Mouse (Mus musculus) kidney, adult 8-10 months (tissue): ENCODE measurements around the gene C3.
A peak's percentile ranks its signal among the peaks of the same experiment; 100 is the strongest.

ENCODE experiments used
- DNase-seq, 2 experiments: peaks; one replicate each; pipeline ENCODE4 v3.0.0; 2022

C3 gene

DNA sequence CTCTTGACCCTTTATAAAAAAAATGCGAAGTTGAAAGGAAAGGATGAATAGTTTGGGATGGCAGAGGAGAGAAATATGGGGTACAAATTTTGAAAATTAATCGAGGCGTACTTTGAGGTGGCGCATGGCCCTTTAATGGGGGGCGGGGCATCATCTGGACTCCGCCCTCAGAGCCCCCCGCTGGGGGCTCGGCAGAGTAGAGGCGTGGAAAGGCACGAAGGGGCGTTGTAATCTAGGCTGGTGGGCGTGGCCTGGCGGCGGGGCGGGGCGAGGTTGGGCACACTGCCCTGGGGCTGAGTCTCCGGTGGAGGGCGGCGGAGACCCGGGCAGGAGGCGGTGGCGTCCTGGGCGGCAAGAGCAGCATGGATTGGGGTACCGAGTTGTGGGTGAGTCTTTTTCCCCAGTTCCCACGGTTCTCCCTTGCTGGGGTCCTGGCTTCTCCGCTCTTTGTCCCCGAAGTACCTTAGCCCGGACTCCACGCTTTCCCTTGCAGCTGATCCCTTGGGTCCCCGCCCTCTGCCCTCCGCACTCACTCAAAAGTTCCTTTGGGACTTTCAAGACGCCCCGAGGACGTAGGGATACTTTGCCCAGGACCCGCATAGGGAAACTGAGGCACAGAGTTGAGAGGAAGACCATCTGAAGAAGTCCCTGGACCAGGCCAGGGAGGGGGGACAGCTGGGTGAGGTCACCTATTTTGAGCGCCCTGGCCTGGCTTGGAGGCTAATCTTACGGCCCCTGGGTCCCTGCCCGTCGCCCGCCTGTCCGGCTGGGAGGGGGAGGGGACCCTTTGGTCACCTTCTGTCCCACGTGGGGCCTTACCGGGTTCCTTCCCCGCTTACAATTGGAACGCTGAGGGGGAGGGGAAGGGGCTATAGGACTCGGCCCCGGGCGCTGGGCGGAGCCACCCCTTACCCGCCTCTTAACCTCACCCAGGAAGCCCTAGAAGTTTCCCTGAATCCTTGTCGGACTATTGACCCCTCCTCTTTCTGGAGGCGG is 21.5 kb upstream of the C3 start, which contains the start of gene Trip10:
TSS of gene Trip10 (plus strand) at position 270 of the 996 bp plus-strand sequence.
- peak; percentile 94 to 98 for DNase-seq

DNA sequence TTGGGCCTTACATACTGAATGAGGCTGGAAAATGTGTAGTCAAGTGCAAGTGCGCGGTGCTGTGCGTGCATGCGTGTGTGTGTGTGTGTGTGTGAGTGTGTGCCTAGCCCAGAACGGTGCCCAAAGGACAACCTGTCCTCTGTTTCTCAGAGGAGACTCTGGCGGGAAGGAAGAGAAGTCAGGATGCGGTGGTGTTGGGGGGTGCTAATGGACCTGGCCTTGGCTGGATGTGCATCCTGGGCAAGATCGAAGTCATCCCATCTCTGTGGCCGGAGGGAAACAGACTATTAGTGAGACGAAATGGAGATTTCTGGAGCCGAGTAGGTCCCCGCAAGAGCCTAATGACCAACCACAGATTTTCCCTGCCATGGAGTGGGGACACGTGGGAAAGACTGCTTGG is 20.8 kb upstream of the C3 start:
- DNase-seq: peak in 1 of 2 experiments; percentile 34

DNA sequence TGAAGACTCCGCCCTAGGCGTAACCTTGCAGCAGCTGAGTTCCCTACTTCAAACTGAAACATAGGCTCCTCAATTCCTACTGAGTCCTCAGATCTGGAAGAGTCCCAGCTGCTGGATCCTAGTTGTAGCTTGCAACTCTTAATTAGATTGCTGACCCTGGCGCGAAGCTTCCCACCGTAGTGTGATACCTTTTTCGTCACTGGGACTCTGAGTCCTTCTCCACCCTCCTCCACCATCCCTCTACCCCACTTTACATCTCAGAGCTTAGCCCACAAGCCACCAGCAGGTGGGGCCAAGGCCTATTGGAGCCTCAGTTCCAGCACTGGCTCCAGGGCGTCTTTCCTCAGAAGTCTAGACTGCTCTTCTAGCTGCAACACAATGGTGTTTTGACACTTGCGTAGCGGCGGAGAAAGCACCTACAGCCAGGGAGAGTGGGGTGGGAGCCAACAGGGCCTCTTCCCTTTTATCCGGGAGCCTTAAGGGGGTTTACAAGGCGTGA is 20.3 kb upstream of the C3 start, which contains the start of gene Gpr108:
TSS of gene Gpr108 (minus strand) at position 246 of the 499 bp plus-strand sequence.
- peak; percentile 91 to 92 for DNase-seq

DNA sequence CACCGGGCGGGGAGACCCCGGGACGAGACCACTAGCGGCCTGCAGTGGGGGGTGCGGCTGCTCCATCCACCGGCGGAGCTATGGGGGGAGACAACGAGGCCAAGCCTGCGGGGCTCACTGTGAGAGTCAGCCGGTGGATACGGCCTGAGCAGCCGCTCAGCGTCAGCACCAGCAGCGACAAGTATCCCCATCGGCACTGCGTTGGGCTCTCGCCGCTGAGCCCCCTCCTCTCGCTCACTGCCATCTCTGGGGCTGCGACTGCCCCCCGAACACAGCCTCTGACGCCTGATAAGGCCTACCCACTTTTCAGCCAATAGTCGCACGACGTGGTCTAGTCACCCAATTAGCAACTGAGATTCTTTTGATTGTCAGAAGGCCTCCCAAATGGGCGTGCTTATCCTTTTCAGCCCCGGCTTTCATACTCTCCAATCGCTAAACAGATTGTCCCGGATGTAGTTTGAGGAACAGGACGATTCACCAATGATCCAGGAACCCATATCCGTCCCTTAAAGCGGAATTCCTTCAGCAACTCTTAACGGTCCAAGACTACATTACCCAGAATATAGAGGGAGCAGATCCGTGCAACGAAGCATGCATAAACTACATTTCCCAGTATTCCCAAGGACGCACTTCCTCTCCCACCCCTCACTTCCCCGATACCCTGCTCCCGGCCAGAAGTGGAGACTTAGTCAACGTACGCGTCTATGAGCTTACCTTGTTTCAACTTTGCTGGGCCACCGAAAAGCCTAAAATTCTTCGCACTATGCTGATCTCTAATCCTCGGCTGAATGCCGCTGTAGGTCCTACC is 19.7 kb upstream of the C3 start:
- peak; percentile 96 to 99 for DNase-seq

DNA sequence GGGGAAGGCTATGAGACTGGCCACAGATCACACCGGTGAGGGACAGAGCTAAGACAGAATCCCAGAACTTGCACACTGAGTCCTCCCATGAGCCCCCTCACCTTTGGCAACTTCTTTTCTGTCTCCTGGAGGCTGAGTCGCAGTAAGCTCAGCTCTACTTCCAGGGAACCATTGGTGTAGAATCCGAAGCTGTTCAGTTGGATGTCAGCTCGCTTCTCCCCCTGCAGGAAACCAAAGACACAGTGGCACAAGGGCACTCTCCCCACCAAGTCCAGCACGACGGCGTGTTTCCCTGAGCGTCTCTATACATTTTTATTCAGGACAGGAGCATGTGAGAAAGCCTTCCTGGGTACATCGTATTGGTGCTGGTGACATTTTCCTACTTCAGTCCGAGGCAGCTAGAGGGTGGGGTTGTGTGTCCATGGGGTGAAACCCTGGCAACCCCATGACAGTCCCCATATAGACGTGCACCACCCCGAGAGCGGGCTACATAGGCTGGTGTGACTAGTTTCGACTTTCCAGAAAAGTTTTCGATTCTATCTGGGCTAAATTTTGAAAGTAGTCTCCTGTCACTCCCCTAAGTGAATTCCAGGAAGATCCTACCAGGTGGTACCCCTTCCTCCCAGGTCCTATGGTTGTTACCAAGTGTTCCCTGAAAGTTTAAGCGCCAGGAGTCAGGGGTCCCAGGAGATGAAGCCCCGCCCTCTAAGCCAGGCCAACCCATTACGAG is 18.9 kb upstream of the C3 start:
- no peak for DNase-seq

DNA sequence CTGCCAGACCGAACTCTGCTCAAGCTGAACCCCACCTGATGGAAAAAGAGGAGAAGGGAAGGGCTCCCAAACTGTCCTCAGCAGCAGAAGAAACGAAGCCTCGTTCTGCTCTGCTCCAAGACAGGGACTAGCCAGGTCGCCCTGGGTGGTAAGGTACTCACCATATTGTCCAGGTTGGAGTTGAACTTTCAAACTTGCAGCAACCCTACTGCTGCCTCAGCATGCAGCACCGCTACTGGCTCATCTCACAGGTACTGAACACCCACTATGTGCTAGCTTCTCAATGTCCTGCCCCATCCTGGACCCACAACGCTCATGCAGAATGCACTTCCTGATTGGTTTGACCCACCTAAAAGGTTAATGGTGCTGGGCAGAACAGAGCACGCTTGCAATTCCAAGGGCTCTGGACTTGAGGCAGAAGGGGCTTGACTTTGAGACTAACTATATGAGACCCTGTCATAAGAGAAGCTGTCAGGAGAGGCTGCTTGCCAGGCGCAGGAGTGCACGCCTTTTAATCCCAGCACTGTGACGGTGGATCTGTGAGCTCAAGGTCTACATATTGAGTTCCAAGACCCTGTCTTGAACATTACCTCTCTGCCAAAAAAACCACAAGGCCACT is 17.5 kb upstream of the C3 start:
- no peak for DNase-seq

DNA sequence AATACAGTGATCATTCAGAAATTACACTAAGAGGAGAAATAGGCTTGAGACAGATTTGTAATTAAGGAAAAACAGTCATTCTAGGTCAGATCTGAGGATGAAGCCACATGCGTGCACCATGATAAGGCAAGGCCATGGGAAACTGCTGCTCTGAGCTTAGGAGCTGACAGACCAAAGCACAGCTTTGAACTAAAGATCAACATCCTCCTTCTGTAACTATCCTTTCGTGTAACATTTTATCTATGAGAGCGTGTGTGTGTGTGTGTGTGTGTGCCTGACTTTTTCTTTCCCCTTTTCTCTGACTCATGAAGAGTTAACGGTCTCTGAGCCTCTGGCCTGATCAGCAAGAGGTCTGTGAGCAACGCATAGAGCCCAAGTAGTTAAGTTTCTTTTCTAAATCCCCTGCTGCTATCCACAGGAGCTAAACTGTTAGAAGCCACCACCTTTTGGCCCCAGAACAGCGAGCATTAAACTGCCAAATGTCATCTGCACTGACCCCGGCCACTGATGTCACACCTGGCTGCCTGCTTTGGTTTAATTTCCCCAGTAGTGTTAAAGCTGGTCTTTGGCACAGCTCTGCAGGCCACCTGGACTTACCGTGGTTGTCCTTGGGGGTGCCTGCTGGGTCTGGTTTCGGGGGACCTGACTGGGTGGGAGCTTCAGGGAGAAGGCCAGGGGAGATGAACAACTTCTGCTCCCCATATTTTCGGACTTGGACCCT is 15.9 kb upstream of the C3 start:
- DNase-seq: no peak

DNA sequence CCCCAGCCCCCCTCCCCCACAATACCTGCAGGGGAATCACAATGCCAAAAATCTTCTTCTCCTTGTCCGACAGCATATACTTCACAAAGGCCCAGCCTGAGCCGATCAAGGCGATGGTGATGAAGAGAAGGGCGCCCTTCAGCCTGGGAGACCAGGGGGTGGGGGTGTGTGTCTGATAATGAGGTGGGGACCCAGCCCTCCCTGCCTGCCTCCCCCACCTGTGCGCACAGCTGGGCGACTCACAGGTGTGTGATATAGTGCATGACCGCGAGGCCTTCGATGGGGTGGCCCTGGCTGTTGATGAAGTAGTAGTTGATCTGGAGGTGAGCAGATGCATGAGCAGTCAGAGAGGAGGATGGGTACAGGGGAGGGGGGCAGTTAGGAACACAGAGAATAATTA is 9.2 kb upstream of the C3 start:
- no peak for DNase-seq

DNA sequence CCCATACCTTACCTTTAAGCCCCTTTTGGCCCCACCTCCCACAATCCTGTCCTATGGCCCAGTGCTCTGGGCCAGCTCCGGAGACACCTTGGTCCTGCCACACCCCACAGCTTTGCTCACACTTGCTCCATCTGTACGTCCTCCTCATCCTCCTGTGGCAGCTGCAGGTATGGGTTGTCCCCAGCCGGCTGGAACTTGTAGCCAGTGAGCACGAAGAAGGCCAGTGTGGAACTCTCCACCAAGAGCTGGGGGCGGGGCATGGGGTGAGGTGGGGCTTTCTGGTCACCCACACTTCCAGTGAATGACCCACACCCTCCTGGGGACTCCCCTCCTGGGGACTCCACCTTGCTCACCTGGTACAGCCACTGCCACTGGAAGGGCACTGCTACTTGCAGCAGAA is 7.9 kb upstream of the C3 start:
- DNase-seq: no peak

DNA sequence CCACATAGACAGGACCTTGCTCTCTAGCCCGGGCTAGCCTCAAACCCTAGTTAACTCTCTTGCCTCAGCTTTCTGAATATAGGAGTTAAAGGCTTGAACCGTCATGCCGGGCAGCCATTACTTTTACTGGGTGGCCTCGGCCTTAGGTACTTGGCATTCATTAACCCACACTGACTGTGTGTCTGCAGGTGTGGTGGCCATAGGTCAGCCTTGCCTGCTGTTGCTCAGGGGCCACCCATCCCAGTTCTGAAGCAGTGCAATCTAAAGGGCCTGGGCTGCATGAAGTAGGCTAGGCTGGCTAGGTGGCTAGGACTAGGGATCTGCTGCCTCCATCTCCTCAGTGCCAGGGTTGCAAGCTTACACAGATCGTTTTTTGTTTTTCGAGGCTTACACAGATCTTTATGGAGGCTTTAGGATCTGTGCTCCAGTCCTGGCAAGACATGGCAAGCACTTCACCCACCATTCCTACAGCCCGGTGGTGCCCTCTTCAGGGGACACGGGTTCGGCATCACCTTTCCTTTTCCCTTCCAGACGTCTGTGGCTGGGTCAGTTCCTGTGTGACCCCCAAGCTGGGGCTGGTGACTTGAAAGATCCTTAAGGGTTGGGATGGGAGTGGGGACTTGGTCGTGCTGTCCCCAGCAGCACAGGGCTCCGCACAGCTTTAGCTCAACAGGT is 6.5 kb upstream of the C3 start:
- peak; percentile 59 to 65 for DNase-seq

DNA sequence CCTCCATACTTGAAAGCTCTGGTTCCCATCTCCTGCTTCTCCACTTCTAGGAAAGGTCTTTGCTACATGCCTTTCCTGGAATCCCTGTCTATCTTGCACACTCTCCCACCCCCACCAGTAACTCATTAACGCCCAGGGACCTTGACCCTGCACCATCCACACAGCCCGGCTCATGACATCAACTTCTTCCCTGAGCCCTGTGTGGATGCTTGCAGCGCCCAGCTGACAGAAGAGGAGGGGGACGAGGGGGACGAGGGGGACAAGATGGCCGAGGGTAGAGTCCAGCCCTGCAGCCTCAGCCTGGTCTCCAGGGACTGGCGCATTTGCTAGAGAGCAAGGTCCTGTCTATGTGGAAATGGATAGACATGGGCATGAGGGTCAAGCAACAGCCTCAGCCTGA is 5.1 kb upstream of the C3 start:
- peak; percentile 87 to 91 for DNase-seq

DNA sequence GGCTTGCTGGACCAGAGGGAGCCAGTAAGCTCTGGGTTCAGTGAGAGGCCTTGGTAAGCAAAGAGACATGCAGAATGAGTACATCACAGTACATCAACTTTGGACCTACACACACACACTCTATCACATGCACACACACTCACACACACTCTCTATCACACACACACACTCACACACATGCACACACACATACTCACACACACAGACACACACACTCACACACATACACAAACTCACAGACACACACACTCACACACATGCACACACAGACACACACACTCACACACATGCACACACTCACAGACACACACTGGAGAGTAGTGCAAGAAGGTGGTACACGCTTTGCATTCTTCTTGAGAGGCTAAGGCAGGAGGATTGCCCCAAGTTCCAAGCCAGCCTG is 4.3 kb upstream of the C3 start:
- no peak for DNase-seq

DNA sequence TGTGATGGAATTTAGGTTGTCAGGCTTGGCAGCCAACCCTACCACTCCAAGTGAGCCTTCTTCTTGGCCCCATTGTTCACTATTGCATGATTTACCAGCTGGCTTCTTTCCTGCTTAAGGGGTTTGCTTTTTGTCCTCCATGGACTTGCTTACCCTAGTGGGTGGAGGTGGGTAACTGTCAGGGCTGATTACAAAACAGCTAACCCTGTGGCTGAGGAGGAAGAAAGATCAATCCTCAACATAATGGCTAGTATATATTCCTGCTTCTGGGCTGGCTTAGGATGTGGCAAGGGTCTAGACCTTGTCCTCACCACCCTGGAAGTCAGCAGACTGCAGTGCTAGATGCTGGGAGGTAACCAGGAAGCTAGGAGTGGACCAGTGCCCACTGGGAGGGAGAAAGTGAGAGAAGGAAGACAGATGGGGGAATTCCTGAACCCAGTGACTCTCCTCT is 3.4 kb upstream of the C3 start:
- DNase-seq: peak in 1 of 2 experiments; percentile 57

DNA sequence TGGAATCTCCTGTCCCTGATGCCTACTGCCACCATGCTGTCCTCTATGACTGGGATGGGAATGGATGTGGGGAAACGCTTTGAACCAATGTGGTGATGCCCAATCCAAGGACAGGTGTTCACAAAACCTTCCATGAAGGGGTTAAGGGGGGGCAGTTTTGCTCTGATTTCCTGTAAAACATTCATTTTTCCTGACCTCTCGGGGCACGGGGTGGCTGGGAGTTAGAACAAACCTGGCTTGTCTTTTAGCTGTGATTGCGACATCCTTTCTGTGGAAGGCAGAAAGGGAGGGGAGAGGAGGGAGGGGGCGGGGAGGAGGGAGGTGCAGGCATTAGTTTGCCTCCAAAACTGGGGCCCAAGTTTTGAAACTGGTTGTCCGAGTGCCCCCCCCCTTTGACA is 2.8 kb upstream of the C3 start:
- peak; percentile 52 to 57 for DNase-seq

DNA sequence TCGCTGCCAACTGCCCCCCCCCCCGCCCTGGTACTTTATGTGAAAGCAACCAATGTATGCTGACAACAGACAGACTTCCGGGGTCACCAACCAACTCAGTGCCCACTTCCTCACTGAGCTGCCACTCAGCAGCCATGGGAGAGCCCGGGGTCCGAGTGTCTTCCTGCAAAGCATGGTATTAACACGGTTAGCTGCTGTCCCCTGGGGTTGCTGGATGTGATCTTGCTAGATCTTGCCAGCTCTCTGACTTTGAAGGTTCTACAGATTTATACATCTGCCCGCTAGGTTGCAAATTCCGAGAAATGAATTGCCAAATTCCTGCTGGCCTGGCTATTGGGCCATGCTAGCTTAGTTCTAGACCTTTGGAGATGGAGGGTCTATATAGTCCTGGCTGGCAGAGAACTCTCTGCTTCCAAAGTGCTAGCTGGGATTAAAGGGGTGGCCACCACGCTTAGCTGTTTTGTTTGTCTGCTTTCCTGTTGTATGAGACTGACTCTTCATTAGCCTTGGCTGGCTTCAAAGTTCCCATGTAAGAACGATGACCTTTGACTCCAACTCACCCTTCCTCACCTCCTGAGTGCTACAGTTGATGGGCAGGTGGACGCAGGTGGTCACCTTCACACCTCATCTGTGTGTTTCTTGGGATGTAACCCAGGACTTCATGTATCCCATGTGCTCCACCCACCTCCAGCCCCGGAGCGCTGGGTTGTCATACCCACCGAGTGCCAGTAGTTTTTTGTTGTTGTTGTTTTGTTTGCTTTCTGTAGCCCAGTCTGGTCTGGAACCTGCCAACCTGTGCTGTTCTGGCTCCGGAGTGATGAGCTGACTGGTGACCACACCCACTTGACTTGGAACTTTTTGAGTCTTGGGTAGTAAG is 2.2 kb upstream of the C3 start:
- DNase-seq: no peak

DNA sequence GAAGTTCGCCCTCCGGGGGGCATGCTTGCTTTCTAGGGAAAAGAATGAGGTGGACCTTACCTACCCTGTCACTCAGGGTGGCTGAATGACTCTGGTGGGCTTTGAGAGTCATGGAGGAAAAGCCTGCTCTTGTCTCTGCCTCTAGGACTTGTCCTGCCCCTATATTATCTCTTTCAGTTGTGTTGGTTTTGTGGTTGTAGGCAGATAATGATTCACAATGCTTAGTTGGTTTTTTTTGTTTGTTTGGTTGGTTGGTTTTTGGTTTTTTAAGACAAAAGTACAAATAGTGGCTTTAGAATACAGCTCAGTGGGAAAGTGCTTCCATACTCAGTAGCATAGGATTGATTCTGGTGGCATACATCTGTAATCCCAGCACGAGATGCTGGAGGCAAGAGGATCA is 937 bp upstream of the C3 start:
- DNase-seq: no peak

DNA sequence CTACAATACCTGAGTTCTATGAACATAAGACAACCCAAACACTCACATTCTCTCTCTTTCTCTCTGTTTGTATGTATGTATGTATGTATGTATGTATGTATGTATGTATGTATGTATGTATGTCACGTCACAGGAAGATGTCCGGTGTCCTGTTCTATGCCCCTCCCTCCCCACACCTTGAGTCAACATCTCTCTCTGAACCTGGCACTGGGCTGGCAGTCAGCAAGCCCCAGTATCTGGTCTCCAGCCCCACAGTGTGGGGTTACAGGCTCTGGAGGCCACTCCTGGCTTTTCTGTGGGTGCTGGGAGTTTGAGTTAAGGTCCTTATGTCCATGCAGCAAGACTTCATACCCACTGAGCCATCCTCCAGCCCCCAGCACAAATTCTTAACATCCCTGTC is 468 bp downstream of the C3 start:
- DNase-seq: no peak

DNA sequence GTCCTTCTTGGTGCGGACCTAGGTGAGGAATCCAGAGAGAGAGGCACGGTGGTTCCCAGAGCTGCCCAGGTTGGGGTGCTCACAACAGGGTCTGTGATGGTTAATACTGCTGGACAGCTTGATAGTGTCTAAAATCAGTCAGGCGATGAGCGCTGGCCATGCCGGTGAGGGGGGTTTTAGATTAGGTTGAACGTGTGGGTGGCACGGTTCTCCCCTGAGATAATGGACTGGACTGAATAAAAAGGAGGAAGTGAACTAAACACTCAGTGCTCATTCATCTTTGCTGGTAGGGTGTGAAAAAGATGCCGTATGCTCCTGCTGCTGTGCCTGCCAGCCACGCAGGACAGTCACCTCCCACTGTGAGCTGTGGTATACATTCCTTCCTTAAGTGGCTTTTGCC is 4.6 kb downstream of the C3 start:
- no peak for DNase-seq

DNA sequence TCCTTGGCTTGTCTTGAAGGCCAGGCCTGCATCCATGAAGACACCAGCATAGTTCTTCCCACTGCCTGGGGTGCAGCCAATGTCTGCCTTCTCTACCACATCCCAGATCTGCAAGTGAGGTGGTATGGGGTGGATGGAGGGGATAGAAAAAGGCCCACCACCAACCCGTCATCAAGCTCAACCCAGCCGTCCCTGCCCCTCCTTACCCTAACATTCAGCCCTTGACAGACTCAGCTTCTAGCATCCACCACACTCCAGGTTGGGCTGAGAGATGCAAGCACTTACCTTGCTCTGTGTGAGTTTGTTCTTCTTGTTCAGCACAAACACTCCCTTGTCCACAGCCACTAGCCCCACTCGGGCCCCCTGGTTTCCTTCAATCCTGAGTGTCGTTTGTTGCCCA is 6.0 kb downstream of the C3 start:
- no peak for DNase-seq

DNA sequence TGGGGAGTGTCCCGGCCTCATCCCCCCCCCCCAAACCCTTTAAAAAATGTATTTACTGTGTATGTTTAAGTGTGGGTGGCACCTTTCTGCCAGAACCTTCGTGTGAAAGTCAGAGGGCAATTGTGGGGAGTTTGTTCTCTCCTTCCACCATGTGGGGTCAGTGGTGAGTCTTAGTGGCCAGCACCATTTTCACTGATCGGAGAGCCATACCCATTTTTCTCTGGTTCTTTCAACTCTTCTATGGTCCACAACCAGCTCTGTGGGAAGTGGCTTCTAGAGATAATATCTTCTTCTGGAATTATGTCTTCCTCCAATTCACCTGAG is 8.1 kb downstream of the C3 start:
- peak; percentile 47 to 61 for DNase-seq
